Mouse (Mus musculus): ENCODE results near the gene Ulk4.

DNA sequence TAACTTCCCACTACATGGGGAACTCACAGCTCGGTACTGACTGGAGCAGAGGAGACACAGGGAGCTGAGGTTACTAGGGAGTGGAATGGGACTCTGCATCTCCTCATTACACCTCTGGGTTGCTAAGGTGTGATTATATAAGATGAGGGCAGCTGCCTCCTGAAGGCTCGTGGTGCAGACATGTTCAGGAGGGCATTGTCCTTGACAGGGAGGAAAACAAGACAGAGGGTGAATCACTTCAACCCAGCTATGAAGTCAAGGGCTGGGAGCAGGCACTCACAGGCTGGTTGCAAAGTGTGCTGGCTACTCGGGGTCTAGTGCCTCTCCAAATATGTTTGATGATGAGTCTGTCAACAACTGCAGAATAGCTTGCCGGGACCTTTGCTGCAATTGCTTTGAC is 290.0 kb downstream of the Ulk4 start:
- no peak for TF ChIP-seq POLR2A (IDR thresholded peaks at IDR 0.05; ENCODE audit: borderline replicate concordance, extremely low read depth, low read depth, low read length)
- no peak for TF ChIP-seq CTCF (IDR thresholded peaks at IDR 0.05; ENCODE audit: insufficient read depth, low read length)

All from lung, adult 2 months (tissue).